Mouse (Mus musculus): ENCODE data around the gene Rnf10. TPM values are rescaled to one million over a fixed set of nuclear protein-coding genes. Genes with fewer than 3 reads are reported as not detected.

Rnf10 gene
- total RNA-seq, 2 experiments from 2014 or later: 253 to 265 TPM

- Histone ChIP-seq H3K4me3 (no peak overlapping the region), H3K27ac (no peak overlapping the region)
- no peak for DNase-seq (ENCODE audit: extremely low spot score in 1 of 2, low spot score in 2 of 2)
- intact Hi-C loops (cut with DNase I): no loop called here
- no peak for TF ChIP-seq CTCF (IDR thresholded peaks at IDR 0.05)
Observed at GRCm38 (mm10) chr5:115261141-115261540, 11.6 kb downstream of the Rnf10 start.

GRCm38 (mm10) chr5:115260356-115260755, 12.3 kb downstream of the Rnf10 start:
- Histone ChIP-seq H3K27ac (no peak overlapping the region), H3K4me3 (no peak overlapping the region)
- DNase-seq (ENCODE audit: extremely low spot score in 1 of 2, low spot score in 2 of 2): no peak
- intact Hi-C loops (cut with DNase I): no loop called here
- TF ChIP-seq CTCF (IDR thresholded peaks at IDR 0.05): no peak

- intact Hi-C loops (cut with DNase I): no loop called here
- TF ChIP-seq CTCF (IDR thresholded peaks at IDR 0.05): no peak
- no peak overlapping the region for H3K4me3 ChIP-seq
- DNase-seq (ENCODE audit: extremely low spot score in 1 of 2, low spot score in 2 of 2): no peak
- H3K27ac ChIP-seq: no peak overlapping the region
Observed at GRCm38 (mm10) chr5:115256909-115257546, 15.7 kb downstream of the Rnf10 start.

- H3K4me3 ChIP-seq: no peak overlapping the region
Observed at GRCm38 (mm10) chr5:115255472-115255871, 17.2 kb downstream of the Rnf10 start.

GRCm38 (mm10) chr5:115240191-115240590, 32.5 kb downstream of the Rnf10 start:
- intact Hi-C loops (cut with DNase I): no loop called here
- DNase-seq (ENCODE audit: extremely low spot score in 1 of 2, low spot score in 2 of 2): no peak
- Histone ChIP-seq H3K4me3 (peak overlapping the region; percentile 74; the same call in 1 of the 2 replicates), H3K27ac (peak overlapping the region; percentile 57)
- TF ChIP-seq CTCF (IDR thresholded peaks at IDR 0.05): no peak

More at GRCm38 (mm10) chr5:115255472-115255871, 17.2 kb downstream of the Rnf10 start:
- no peak for DNase-seq (ENCODE audit: extremely low spot score in 1 of 2, low spot score in 2 of 2)
- H3K27ac ChIP-seq: no peak overlapping the region; the same call in 1 of the 2 replicates
- TF ChIP-seq CTCF (IDR thresholded peaks at IDR 0.05): no peak
- intact Hi-C loops (cut with DNase I): no loop called here

- no peak for TF ChIP-seq CTCF (IDR thresholded peaks at IDR 0.05)
- Histone ChIP-seq H3K4me3 (peak overlapping the region; percentile 74), H3K27ac (peak overlapping the region; percentile 93)
- intact Hi-C loops (cut with DNase I): no loop called here
- no peak for DNase-seq (ENCODE audit: extremely low spot score in 1 of 2, low spot score in 2 of 2)
Observed at GRCm38 (mm10) chr5:115238729-115239195, 33.9 kb downstream of the Rnf10 start.

- TF ChIP-seq CTCF (IDR thresholded peaks at IDR 0.05): peak; percentile 21
- peak overlapping the region; percentile 74 for H3K4me3 ChIP-seq
- intact Hi-C loops (cut with DNase I): loop anchor here (2.0 kb wide), 2 partner anchors 105 to 113 kb away; no protein-coding TSS in a partner anchor
- H3K27ac ChIP-seq: peak overlapping the region; percentile 93
- peak; percentile 89 to 91 for DNase-seq (ENCODE audit: extremely low spot score in 1 of 2, low spot score in 2 of 2)
Observed at GRCm38 (mm10) chr5:115237803-115238728, 34.6 kb downstream of the Rnf10 start.

GRCm38 (mm10) chr5:115235786-115236263, 36.9 kb downstream of the Rnf10 start, which contains the start of gene Pop5:
TSS of gene Pop5 (plus strand) at chr5:115235836.
- H3K27ac ChIP-seq: peak within 1 kb of the TSS; percentile 94
- DNase-seq (ENCODE audit: extremely low spot score in 1 of 2, low spot score in 2 of 2): peak; percentile 87 to 93
- peak within 1 kb of the TSS; percentile 58 for H3K4me3 ChIP-seq
- TF ChIP-seq CTCF (IDR thresholded peaks at IDR 0.05): peak; percentile 95
- intact Hi-C loops (cut with DNase I): loop anchor here (1.0 to 2.0 kb wide), 4 partner anchors 49 to 257 kb away; no protein-coding TSS in a partner anchor

GRCm38 (mm10) chr5:115235323-115235771, 37.4 kb downstream of the Rnf10 start:
- no peak for TF ChIP-seq CTCF (IDR thresholded peaks at IDR 0.05)
- DNase-seq (ENCODE audit: extremely low spot score in 1 of 2, low spot score in 2 of 2): peak; percentile 80 to 85
- intact Hi-C loops (cut with DNase I): loop anchor here (2.0 kb wide), 1 partner anchor 257 kb away; no protein-coding TSS in a partner anchor

GRCm38 (mm10) chr5:115234519-115234918, 38.2 kb downstream of the Rnf10 start:
- DNase-seq (ENCODE audit: extremely low spot score in 1 of 2, low spot score in 2 of 2): no peak
- intact Hi-C loops (cut with DNase I): loop anchor here (1.0 to 2.0 kb wide), 2 partner anchors 76 to 256 kb away; partner anchors contain the start of gene Mlec

More at GRCm38 (mm10) chr5:115235323-115235771, 37.4 kb downstream of the Rnf10 start:
- H3K27ac ChIP-seq: peak overlapping the region; percentile 94
- H3K4me3 ChIP-seq: peak overlapping the region; percentile 58

GRCm38 (mm10) chr5:115233031-115233780, 39.5 kb downstream of the Rnf10 start:
- no peak for DNase-seq (ENCODE audit: extremely low spot score in 1 of 2, low spot score in 2 of 2)
- H3K4me3 ChIP-seq: no peak overlapping the region
- no peak overlapping the region for H3K27ac ChIP-seq
- intact Hi-C loops (cut with DNase I): no loop called here
- peak; percentile 3; the same call in 1 of the 2 replicates for TF ChIP-seq CTCF (IDR thresholded peaks at IDR 0.05)

More at GRCm38 (mm10) chr5:115234519-115234918, 38.2 kb downstream of the Rnf10 start:
- no peak overlapping the region for H3K4me3 ChIP-seq
- H3K27ac ChIP-seq: no peak overlapping the region
- no peak for TF ChIP-seq CTCF (IDR thresholded peaks at IDR 0.05)
